Mouse (Mus musculus) neutrophil, adult 83 days (primary cell): ENCODE measurements around the gene Trim13. TPM values are rescaled to one million over a fixed set of nuclear protein-coding genes. Genes with fewer than 3 reads are reported as not detected.

Experiments
- total RNA-seq, 2 experiments: library from RNA; stranded (reverse); gene quantifications; one replicate each; pipeline ENCODE4 v1.2.4; 2023

Trim13 gene
- total RNA-seq = 1 to 10 TPM; 1.3 to 1.6 TPM

GRCm38 (mm10) chr14:61597968-61598367 is at the start of gene Trim13:
Gene Trim13 (plus strand): TSS chr14:61598247.

GRCm38 (mm10) chr14:61556289-61557147 is 41.5 kb upstream of the Trim13 start, which contains the start of gene Spryd7:
Gene Spryd7 (minus strand): TSS chr14:61556886.

GRCm38 (mm10) chr14:61607157-61607556 is 9.1 kb downstream of the Trim13 start, which contains the start of gene Kcnrg:
Gene Kcnrg (plus strand): TSS chr14:61607457.

Other genes with a start within 250 kb of the Trim13 start
- 1 to 10 TPM in 1 of 2 experiments, under 1 TPM in 1; 0.99 to 1.0 TPM for gene Ebpl, start 237.8 kb upstream of the Trim13 start, total RNA-seq
- 10 to 100 TPM; 18.5 to 23.2 TPM for gene Kpna3, start 158.4 kb upstream of the Trim13 start, total RNA-seq
- 1 to 10 TPM; 2.0 to 3.1 TPM for gene Spryd7, start 41.4 kb upstream of the Trim13 start, total RNA-seq
- not detected for gene Kcnrg, start 9.2 kb downstream of the Trim13 start, total RNA-seq